Mouse (Mus musculus) CH12.LX (cell line): Measurements from ENCODE around the gene Tmem151b. TPM values are rescaled to one million over a fixed set of nuclear protein-coding genes. Genes with fewer than 3 reads are reported as not detected.

ENCODE experiments used
- DNase-seq: peaks from one replicate; pipeline ENCODE4 v3.0.0-alpha.2; 2013; ENCODE audit errors: extremely low read depth
- H3K27ac ChIP-seq: 2 replicates; pipeline ENCODE4 v1.5.1; 2012; ENCODE audit warnings: low read depth, mild to moderate bottlenecking, control low read depth, moderate library complexity; ENCODE audit not compliant: insufficient read depth
- H3K27me3 ChIP-seq: replicated peaks from 2 replicates; pipeline ENCODE3; 2012; ENCODE audit warnings: inconsistent platforms
- H3K36me3 ChIP-seq, 2 experiments: replicated peaks in 1 of 2; 2 replicates each; pipeline versions ENCODE3 to v1.6.1; 2012; ENCODE audit warnings: inconsistent platforms in 1 of 2, low read length in 1 of 2, mild to moderate bottlenecking in 1 of 2, mixed read lengths in 1 of 2, moderate library complexity in 1 of 2; ENCODE audit not compliant: control insufficient read depth in 1 of 2, insufficient read depth in 1 of 2
- H3K4me1 ChIP-seq, 2 experiments: 2 replicates each; pipeline ENCODE4 v1.6.1; 2012; ENCODE audit warnings: inconsistent platforms in 1 of 2, moderate library complexity in 1 of 2; ENCODE audit not compliant: insufficient read depth in 2 of 2, control insufficient read depth in 1 of 2
- H3K4me2 ChIP-seq: 2 replicates; pipeline ENCODE4 v1.6.1; 2012; ENCODE audit warnings: low read depth, mild to moderate bottlenecking, control low read depth; ENCODE audit not compliant: poor library complexity, insufficient read depth, severe bottlenecking
- H3K4me3 ChIP-seq, 3 experiments: fragments of 150-350 bp in 1 of 3; sonication (generic) in 1 of 3; replicated peaks in 1 of 3; 2 replicates each; pipeline versions ENCODE3 to v1.5.1; 2011 to 2012; ENCODE audit warnings: low read depth in 2 of 3, low read length in 2 of 3, mild to moderate bottlenecking in 2 of 3, moderate library complexity in 2 of 3, control low read depth in 1 of 3, improper control_type of control experiment in 1 of 3, inconsistent platforms in 1 of 3, mixed read lengths in 1 of 3; ENCODE audit not compliant: poor library complexity in 1 of 3
- H3K79me2 ChIP-seq: replicated peaks from 2 replicates; pipeline ENCODE4 v1.6.1; 2012; ENCODE audit warnings: mild to moderate bottlenecking, moderate library complexity; ENCODE audit not compliant: control insufficient read depth, poor library complexity, insufficient read depth, severe bottlenecking; ENCODE audit errors: extremely low read depth
- H3K9ac ChIP-seq: 2 replicates; pipeline ENCODE4 v1.6.1; 2012; ENCODE audit warnings: low read depth, mild to moderate bottlenecking, control low read depth, moderate library complexity; ENCODE audit not compliant: insufficient read depth
- H3K9me3 ChIP-seq: replicated peaks from 2 replicates; pipeline ENCODE3; 2012; ENCODE audit warnings: low read length, inconsistent platforms, mixed read lengths
- CTCF ChIP-seq, 2 experiments: IDR thresholded peaks in 1 of 2; conservative IDR thresholded peaks in 1 of 2; 2 replicates each; pipeline ENCODE4 v1.5.1; 2011 to 2012; ENCODE audit warnings: low read depth in 2 of 2, low read length in 2 of 2, improper control_type of control experiment in 1 of 2, inconsistent platforms in 1 of 2, mild to moderate bottlenecking in 1 of 2, moderate library complexity in 1 of 2
- ETS1 ChIP-seq: conservative IDR thresholded peaks from 2 replicates; pipeline ENCODE4 v1.6.1; 2012; ENCODE audit warnings: low read depth, mild to moderate bottlenecking, inconsistent platforms, low read length, improper control_type of control experiment, moderate library complexity
- GABPA ChIP-seq: IDR thresholded peaks from 2 replicates; pipeline ENCODE4 v1.6.1; 2012; ENCODE audit warnings: low read depth, low read length, improper control_type of control experiment, inconsistent platforms; ENCODE audit not compliant: insufficient replicate concordance
- HCFC1 ChIP-seq: IDR thresholded peaks from 2 replicates; pipeline ENCODE4 v1.6.1; 2012; ENCODE audit warnings: low read depth, mild to moderate bottlenecking, inconsistent platforms, low read length, improper control_type of control experiment
- IRF4 ChIP-seq: IDR thresholded peaks from 2 replicates; pipeline ENCODE4 v1.6.1; 2014; ENCODE audit warnings: low read depth, mild to moderate bottlenecking, inconsistent platforms, low read length, improper control_type of control experiment
- MEF2A ChIP-seq: IDR thresholded peaks from 2 replicates; pipeline ENCODE4 v1.6.1; 2014; ENCODE audit warnings: low read depth, mild to moderate bottlenecking, inconsistent platforms, low read length, improper control_type of control experiment, borderline replicate concordance
- MXI1 ChIP-seq: IDR thresholded peaks from 2 replicates; pipeline ENCODE4 v1.6.1; 2011; ENCODE audit warnings: mild to moderate bottlenecking, low read depth, low read length, improper control_type of control experiment
- NELFE ChIP-seq: IDR thresholded peaks from 2 replicates; pipeline ENCODE4 v1.6.1; 2011; ENCODE audit warnings: low read depth, low read length, improper control_type of control experiment
- POLR2A ChIP-seq: IDR thresholded peaks from 2 replicates; pipeline ENCODE4 v1.6.1; 2011; ENCODE audit warnings: low read depth, mild to moderate bottlenecking, improper control_type of control experiment, low read length
- POLR2AphosphoS2 ChIP-seq: IDR thresholded peaks from 2 replicates; pipeline ENCODE4 v1.6.1; 2011; ENCODE audit warnings: low read depth, low read length, improper control_type of control experiment
- TCF12 ChIP-seq: IDR thresholded peaks from 2 replicates; pipeline ENCODE4 v1.6.1; 2014; ENCODE audit warnings: low read depth, mild to moderate bottlenecking, inconsistent platforms, low read length, improper control_type of control experiment
- UBTF ChIP-seq: IDR thresholded peaks from 2 replicates; pipeline ENCODE4 v1.6.1; 2012; ENCODE audit warnings: low read depth, mild to moderate bottlenecking, inconsistent platforms, low read length, improper control_type of control experiment, moderate library complexity
- USF2 ChIP-seq: conservative IDR thresholded peaks from 2 replicates; pipeline ENCODE4 v1.6.1; 2011; ENCODE audit warnings: low read depth, low read length, improper control_type of control experiment
- ZKSCAN1 ChIP-seq: IDR thresholded peaks from 2 replicates; pipeline ENCODE4 v1.6.1; 2012; ENCODE audit warnings: low read depth, inconsistent platforms, low read length, improper control_type of control experiment, borderline replicate concordance
- ZMIZ1 ChIP-seq: IDR thresholded peaks from 2 replicates; pipeline ENCODE4 v1.6.1; 2012; ENCODE audit warnings: low read depth, mild to moderate bottlenecking, inconsistent platforms, low read length, improper control_type of control experiment
- ZNF384 ChIP-seq: IDR thresholded peaks from 2 replicates; pipeline ENCODE4 v1.6.1; 2012; ENCODE audit warnings: low read depth, low read length, improper control_type of control experiment, inconsistent platforms
- dilution Hi-C: fragments of 300-500 bp; cut with MboI; formaldehyde crosslinking; loops from 2 replicates; pipeline ENCODE4 v1.14.3; 2020; ENCODE audit warnings: low sequenced_read_pairs; ENCODE audit not compliant: extremely low pct_unique_long_range_greater_than_20kb, extremely low pct_ligation_motif_present
- in situ Hi-C: fragments of 300-500 bp; cut with MboI; formaldehyde crosslinking; loops from 3 replicates; pipeline ENCODE4 v1.14.3; 2019; ENCODE audit warnings: low sequenced_read_pairs, low pct_ligation_motif_present, low pct_unique_long_range_greater_than_20kb, mixed read lengths
- polyA plus RNA-seq: library from polyadenylated mRNA; unstranded; fragments of >175 nt; gene quantifications from 2 replicates; pipeline ENCODE4 v1.2.1, GENCODE M21; 2012; ENCODE audit warnings: low read depth; ENCODE audit not compliant: insufficient read length
- total RNA-seq, 2 experiments: library from RNA; depleted of rRNA; stranded (reverse); fragments of 300-350 nt in 1 of 2; fragments of >200 nt in 1 of 2; gene quantifications; 2 replicates each; pipeline ENCODE4 v1.2.3; 2012 to 2014

Tmem151b gene
- total and polyA plus RNA-seq, 3 experiments = 0.12 to 0.53 (median 0.42) TPM

- Histone ChIP-seq H3K4me1 (peaks cover 0 to 6% of the 10 kb centered on the region in 2 experiments; a peak in 1 of 4 replicates), H3K79me2 (no peaks in the 10 kb centered on the region), H3K4me2 (no peak overlapping the region), H3K27me3 (peaks cover 62% of the 10 kb centered on the region), H3K9me3 (no peaks in the 10 kb centered on the region), H3K27ac (no peak overlapping the region), H3K36me3 (no peaks in the 10 kb centered on the region), H3K4me3 (no peak overlapping the region), H3K9ac (no peak overlapping the region)
- no peak for TF ChIP-seq USF2
- in situ Hi-C loops (no loop called here), dilution Hi-C loops (no loop called here)
- no peak for DNase-seq
Measured at GRCm38 (mm10) chr17:45530346-45530782, 19.1 kb downstream of the Tmem151b start.

GRCm38 (mm10) chr17:45526571-45526970, 22.9 kb downstream of the Tmem151b start:
- DNase-seq = no peak
- dilution Hi-C loops = no loop called here
- peaks cover 33% of the 10 kb centered on the region for H3K27me3 ChIP-seq

GRCm38 (mm10) chr17:45524961-45525360, 24.5 kb downstream of the Tmem151b start:
- no peak overlapping the region for H3K27ac ChIP-seq
- peaks cover 26% of the 10 kb centered on the region for H3K27me3 ChIP-seq
- DNase-seq = no peak
- H3K4me2 ChIP-seq = no peak overlapping the region
- H3K36me3 ChIP-seq = peaks cover 8 to 16% of the 10 kb centered on the region in 2 experiments
- TF ChIP-seq GABPA (no peak), POLR2AphosphoS2 (no peak), ETS1 (no peak), CTCF (conservative IDR thresholded peaks at IDR 0.05 in 1 of 2, IDR thresholded peaks at IDR 0.05 in 1 of 2; ENCODE audit: low read depth in 2 of 2, low read length in 2 of 2) (no peak), UBTF (no peak), MXI1 (no peak), POLR2A (no peak), ZKSCAN1 (no peak), HCFC1 (no peak), ZMIZ1 (no peak)
- dilution Hi-C loops (no loop called here), in situ Hi-C loops (no loop called here)
- H3K9me3 ChIP-seq = no peaks in the 10 kb centered on the region
- 0 out of 4 replicates have a peak, but pooled peaks cover 0 to 4% of the 10 kb centered on the region in 2 experiments for H3K4me1 ChIP-seq
- no peaks in the 10 kb centered on the region for H3K79me2 ChIP-seq
- no peak overlapping the region for H3K4me3 ChIP-seq
- H3K9ac ChIP-seq = no peak overlapping the region

More at GRCm38 (mm10) chr17:45526571-45526970, 22.9 kb downstream of the Tmem151b start:
- Histone ChIP-seq H3K9ac (no peak overlapping the region), H3K27ac (no peak overlapping the region), H3K9me3 (no peaks in the 10 kb centered on the region), H3K4me3 (no peak overlapping the region), H3K4me1 (0 out of 4 replicates have a peak, but pooled peaks cover 0 to 4% of the 10 kb centered on the region in 2 experiments), H3K79me2 (no peaks in the 10 kb centered on the region), H3K4me2 (no peak overlapping the region), H3K36me3 (no peaks in the 10 kb centered on the region)
- no peak for TF ChIP-seq ZNF384
- TF ChIP-seq USF2 = no peak
- no peak for TF ChIP-seq TCF12
- no peak for TF ChIP-seq MEF2A
- TF ChIP-seq IRF4 = no peak
- no peak for TF ChIP-seq NELFE
- TF ChIP-seq GABPA = no peak
- in situ Hi-C loops = no loop called here
